In genomic region chr9:67795205-67795675, GRCm38 (mm10) we compare ENCODE assay signal across 10 mouse cellular contexts. TPM values are rescaled to one million over a fixed set of nuclear protein-coding genes. Genes with fewer than 3 reads are reported as not detected.
DNase-seq lines count a peak whose midpoint lies in the region; ATAC-seq lines count a peak whose summit lies in the region.
"Had no signal": no experiment of that assay in that cellular context is flagged by ENCODE, and none has a peak within 500 bp of the region (broad histone marks: within the 10 kb centered on the region; RNA-seq: fewer than 3 reads in every experiment).

No protein-coding gene starts in this region.

- H3K36me3 ChIP-seq in forebrain, embryonic 11.5 days (ENCODE audit: control insufficient read depth, insufficient read depth, low read length): no peaks in the 10 kb centered on the region
- H3K36me3 ChIP-seq in forebrain, embryonic 10.5 days (replicated peaks): no peaks in the 10 kb centered on the region
- no peaks in the 10 kb centered on the region for H3K36me3 ChIP-seq in hindbrain, embryonic 12.5 days
- H3K36me3 ChIP-seq: lung, embryonic 15.5 days had no signal

- intact Hi-C loops in left cerebral cortex, postnatal 14 days (cut with DNase I): no loop called here

- H3K9ac ChIP-seq in forebrain, embryonic 11.5 days (ENCODE audit: low read length): no peak overlapping the region
- no peak overlapping the region for H3K9ac ChIP-seq in hindbrain, embryonic 12.5 days
- H3K9ac ChIP-seq: lung, embryonic 15.5 days had no signal

- H3K27me3 ChIP-seq in forebrain, embryonic 11.5 days (ENCODE audit: control insufficient read depth, insufficient read depth, low read length): no peaks in the 10 kb centered on the region
- H3K27me3 ChIP-seq in forebrain, embryonic 10.5 days (ENCODE audit: poor library complexity, severe bottlenecking): no peaks in the 10 kb centered on the region
- H3K27me3 ChIP-seq in hindbrain, embryonic 12.5 days: no peaks in the 10 kb centered on the region
- H3K27me3 ChIP-seq: lung, embryonic 15.5 days had no signal

- H3K4me2 ChIP-seq in forebrain, embryonic 11.5 days (ENCODE audit: low read depth, low read length, severe bottlenecking): no peak overlapping the region
- H3K4me2 ChIP-seq in hindbrain, embryonic 12.5 days (replicated peaks): peak overlapping the region; percentile 37
- H3K4me2 ChIP-seq: lung, embryonic 15.5 days had no signal

- H3K4me1 ChIP-seq in forebrain, embryonic 11.5 days (replicated peaks; ENCODE audit: control insufficient read depth, insufficient read depth, low read length): no peaks in the 10 kb centered on the region
- H3K4me1 ChIP-seq in forebrain, embryonic 10.5 days: peaks cover 14% of the 10 kb centered on the region
- H3K4me1 ChIP-seq in hindbrain, embryonic 12.5 days: peaks cover 22% of the 10 kb centered on the region

- H3K4me3 ChIP-seq in forebrain, embryonic 11.5 days (ENCODE audit: low read depth, low read length): no peak overlapping the region
- H3K4me3 ChIP-seq in forebrain, embryonic 10.5 days: no peak overlapping the region
- H3K4me3 ChIP-seq in hindbrain, embryonic 12.5 days: no peak overlapping the region
- H3K4me3 ChIP-seq: lung, embryonic 15.5 days had no signal

- ATAC-seq in forebrain, embryonic 11.5 days (replicated peaks; ENCODE audit: low FRiP score): no peak
- ATAC-seq in hindbrain, embryonic 12.5 days (ENCODE audit: low FRiP score): peak; percentile 84
- ATAC-seq: CD4-positive, CD25-positive, alpha-beta regulatory T cell, adult 4 months had no signal

- peak; percentile 53 for DNase-seq in forebrain, embryonic 11.5 days (ENCODE audit: low spot score)
- no peak for DNase-seq in forebrain, embryonic 10.5 days (ENCODE audit: extremely low spot score, low spot score)
- DNase-seq in left cerebral cortex, postnatal 14 days (ENCODE audit: low spot score in 2 of 2): peak; percentile 60 to 64
- DNase-seq in right cerebral cortex, postnatal 10 days (ENCODE audit: low spot score in 2 of 2): peak; percentile 79 to 84
- DNase-seq in embryo, embryonic 10.5 days (ENCODE audit: low spot score): no peak
- DNase-seq in spleen, postnatal 14 days (ENCODE audit: low spot score in 2 of 2): no peak
- DNase-seq in spleen, postnatal 36 days (ENCODE audit: low spot score in 2 of 2): no peak

- no peak overlapping the region for H3K27ac ChIP-seq in forebrain, embryonic 11.5 days (ENCODE audit: low read depth, low read length)
- H3K27ac ChIP-seq in forebrain, embryonic 10.5 days: no peak overlapping the region; the same call in 1 of the 2 replicates
- H3K27ac ChIP-seq in hindbrain, embryonic 12.5 days: peak overlapping the region; percentile 83
- H3K27ac ChIP-seq: lung, embryonic 15.5 days had no signal

- 70% methylated on average over 14 of the region's 14 CpGs for WGBS in forebrain, embryonic 11.5 days
- 86% methylated on average over 14 of the region's 14 CpGs for WGBS in forebrain, embryonic 10.5 days
- 41% methylated on average over 14 of the region's 14 CpGs for WGBS in hindbrain, embryonic 12.5 days

- no peaks in the 10 kb centered on the region for H3K9me3 ChIP-seq in forebrain, embryonic 11.5 days (ENCODE audit: control insufficient read depth, low read length)
- no peaks in the 10 kb centered on the region for H3K9me3 ChIP-seq in forebrain, embryonic 10.5 days
- no peaks in the 10 kb centered on the region for H3K9me3 ChIP-seq in hindbrain, embryonic 12.5 days (replicated peaks)
- H3K9me3 ChIP-seq: lung, embryonic 15.5 days had no signal

RNA-seq across cellular contexts. Expression of gene C2cd4b, which starts 36.0 kb away (rescaled TPM):
- polyA plus RNA-seq in forebrain, embryonic 11.5 days (2014; fragmentation: Nextera tagmentation; extraction: Ambion mirVana): 0.13 TPM in 1 of 2 replicates, not detected in the other
- polyA plus RNA-seq in forebrain, embryonic 10.5 days (2016; fragmentation: Nextera tagmentation; extraction: Ambion mirVana): not detected in 2 replicates
- 0.33 and 0.52 TPM in 2 replicates for polyA plus RNA-seq in hindbrain, embryonic 12.5 days (2016; fragmentation: Nextera tagmentation; extraction: Ambion mirVana)
- 1 to 10 TPM; 4.4 to 5.7 TPM for total RNA-seq in left cerebral cortex, postnatal 14 days (2021)
- polyA plus RNA-seq: CD4-positive, CD25-positive, alpha-beta regulatory T cell, adult 4 months had no signal

RNA-seq across cellular contexts. Expression of gene C2cd4a, which starts 36.9 kb away (rescaled TPM):
- 0.13 and 0.25 TPM in 2 replicates for polyA plus RNA-seq in forebrain, embryonic 11.5 days (2014; fragmentation: Nextera tagmentation; extraction: Ambion mirVana)
- polyA plus RNA-seq in forebrain, embryonic 10.5 days (2016; fragmentation: Nextera tagmentation; extraction: Ambion mirVana): not detected in 2 replicates
- polyA plus RNA-seq in hindbrain, embryonic 12.5 days (2016; fragmentation: Nextera tagmentation; extraction: Ambion mirVana): 0.38 TPM in 1 of 2 replicates, not detected in the other
- under 1 TPM in 1 of 2 experiments, not detected in 1; 0.59 TPM for total RNA-seq in left cerebral cortex, postnatal 14 days (2021)
- polyA plus RNA-seq: CD4-positive, CD25-positive, alpha-beta regulatory T cell, adult 4 months had no signal

RNA-seq across cellular contexts. Expression of gene Vps13c, which starts 45.0 kb away (rescaled TPM):
- polyA plus RNA-seq in forebrain, embryonic 11.5 days (2014; fragmentation: Nextera tagmentation; extraction: Ambion mirVana): 5.6 and 7.1 TPM in 2 replicates
- polyA plus RNA-seq in forebrain, embryonic 10.5 days (2016; fragmentation: Nextera tagmentation; extraction: Ambion mirVana): 3.2 and 4.1 TPM in 2 replicates
- 9.1 and 9.3 TPM in 2 replicates for polyA plus RNA-seq in hindbrain, embryonic 12.5 days (2016; fragmentation: Nextera tagmentation; extraction: Ambion mirVana)
- 10 to 100 TPM; 62.3 to 66.2 TPM for total RNA-seq in left cerebral cortex, postnatal 14 days (2021)

Comparison
In these comparisons a context has a peak if more than half of its experiments do, and no peak if none do; other contexts are left out.
1. DNase-seq: peak in forebrain, embryonic 11.5 days (single experiment), left cerebral cortex, postnatal 14 days (2 of 2) and right cerebral cortex, postnatal 10 days (2 of 2); none in forebrain, embryonic 10.5 days (single experiment), embryo, embryonic 10.5 days (single experiment), spleen, postnatal 14 days (0 of 2) and spleen, postnatal 36 days (0 of 2).